Mouse (Mus musculus) ES-Bruce4 (cell line): ENCODE data around the gene Wdpcp.

ENCODE experiments used
- CTCF ChIP-seq: IDR thresholded peaks from one replicate; pipeline ENCODE4 v1.8.1; 2011; ENCODE audit warnings: low read depth, low read length
- EP300 ChIP-seq: IDR thresholded peaks from 2 replicates; pipeline ENCODE4 v1.6.1; 2011; ENCODE audit warnings: low read depth, low read length; ENCODE audit not compliant: insufficient read depth
- POLR2A ChIP-seq: IDR thresholded peaks from one replicate; pipeline ENCODE4 v1.8.1; 2011; ENCODE audit warnings: low read length; ENCODE audit not compliant: insufficient read depth

- TF ChIP-seq EP300 (no peak), CTCF (no peak), POLR2A (no peak)
These were observed 23.0 kb upstream of the Wdpcp start for GRCm38 (mm10) chr11:21549052-21549451.
